Mouse (Mus musculus) frontal cortex, postnatal 10 days (tissue): ENCODE data around the gene Cpa5.

ENCODE experiments used
- DNase-seq, 2 experiments: peaks; one replicate each; pipeline ENCODE4 v3.0.0; 2022; ENCODE audit warnings: low spot score in 2 of 2, mixed read lengths in 1 of 2

Cpa5 gene

DNA sequence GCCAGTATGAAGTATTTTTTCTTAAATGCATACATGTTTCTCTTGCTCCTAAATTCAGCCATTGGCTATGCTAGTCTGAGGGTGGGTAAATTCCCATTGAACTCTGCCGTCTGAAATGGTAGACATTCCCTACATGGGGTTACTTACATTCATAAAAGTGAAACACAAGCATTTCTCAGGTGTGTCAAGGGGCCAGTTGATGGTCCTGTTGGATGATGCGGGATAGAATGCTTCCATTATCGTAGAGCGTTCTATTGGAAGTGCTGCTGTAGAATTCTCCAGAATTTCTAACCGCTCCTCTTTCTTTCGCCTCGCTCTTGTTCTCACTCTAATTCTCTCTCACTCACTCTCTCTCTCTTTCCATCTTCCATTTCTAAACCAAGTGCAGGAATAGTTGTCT is at the start of gene Cpa5:
TSS of gene Cpa5 (plus strand) at position 301 of the 400 bp plus-strand sequence.
- DNase-seq, result no peak

DNA sequence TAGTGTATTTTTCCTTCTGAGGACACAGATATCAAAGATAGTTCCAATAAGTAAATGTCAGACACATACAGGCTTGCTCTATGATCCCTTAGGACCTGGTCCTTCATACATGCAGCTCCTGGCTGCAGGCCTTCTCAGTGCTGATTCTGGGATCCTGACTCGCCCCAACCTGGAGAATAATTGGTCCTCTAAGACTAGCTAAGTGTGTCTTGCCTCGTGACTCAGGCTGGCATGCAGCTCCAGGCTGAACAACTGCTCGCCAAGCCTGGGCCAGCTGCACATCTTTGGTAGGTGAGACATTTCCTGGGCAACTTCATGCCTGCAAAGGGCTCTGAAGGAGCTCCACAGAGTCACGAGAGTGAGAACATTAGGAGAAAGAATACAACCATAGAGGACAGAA is 48.7 kb upstream of the Cpa5 start:
- no peak for DNase-seq

DNA sequence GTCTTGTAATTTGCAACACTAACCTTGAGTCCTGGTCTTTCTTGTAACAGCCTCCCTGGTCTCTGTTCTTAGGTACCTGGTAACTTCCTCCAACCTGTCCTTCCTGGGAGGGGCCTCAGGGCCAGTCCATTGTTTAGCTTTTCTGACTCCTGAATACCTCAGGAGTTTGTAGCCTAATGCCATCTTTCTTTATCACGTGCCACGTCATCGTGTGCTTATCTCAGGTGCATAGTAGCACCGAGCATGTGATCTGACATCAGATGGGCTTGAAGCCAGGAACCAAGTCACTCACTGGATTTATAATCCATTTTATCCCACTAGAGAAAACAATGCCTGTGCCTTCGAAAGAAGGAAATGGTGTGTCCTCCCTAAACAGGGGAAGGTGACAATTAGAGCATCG is 47.2 kb upstream of the Cpa5 start:
- DNase-seq, result no peak

DNA sequence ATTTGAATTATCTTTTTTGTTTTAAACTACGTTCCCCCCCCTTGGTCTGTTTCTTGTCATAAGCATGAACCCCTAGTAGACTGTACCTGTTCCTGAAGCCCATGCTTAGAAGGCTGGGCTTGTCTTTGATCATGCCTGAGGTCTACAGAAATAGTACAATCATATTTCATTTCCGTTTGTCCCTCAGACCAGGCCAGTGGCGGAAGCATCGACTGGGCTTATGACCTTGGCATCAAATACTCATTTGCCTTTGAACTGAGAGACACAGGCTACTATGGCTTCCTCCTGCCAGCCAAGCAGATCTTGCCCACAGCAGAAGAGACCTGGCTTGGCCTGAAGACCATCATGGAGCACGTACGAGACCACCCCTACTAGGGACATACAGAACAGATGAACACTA is 46.8 kb upstream of the Cpa5 start:
- no peak for DNase-seq

DNA sequence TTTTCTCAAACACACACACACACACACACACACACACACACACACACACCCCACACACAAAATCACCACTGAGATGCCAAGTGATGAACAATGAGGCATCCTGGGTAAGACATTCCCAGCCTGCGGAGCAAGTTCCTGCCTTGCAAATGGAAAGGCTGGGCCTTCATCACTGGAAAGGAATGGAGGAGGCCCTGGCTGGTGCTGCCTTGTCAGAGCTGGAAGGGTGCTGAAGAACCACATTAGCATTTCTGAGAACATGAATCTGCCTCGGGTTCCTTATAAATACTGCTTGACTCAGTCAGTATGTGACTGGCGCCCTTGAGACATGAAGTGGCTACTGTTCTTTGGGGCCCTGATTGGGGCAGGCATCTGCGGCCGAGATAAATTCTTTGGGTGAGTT is 42.7 kb upstream of the Cpa5 start, which contains the start of gene Cpa4:
TSS of gene Cpa4 (plus strand) at position 301 of the 400 bp plus-strand sequence.
- DNase-seq, result no peak

DNA sequence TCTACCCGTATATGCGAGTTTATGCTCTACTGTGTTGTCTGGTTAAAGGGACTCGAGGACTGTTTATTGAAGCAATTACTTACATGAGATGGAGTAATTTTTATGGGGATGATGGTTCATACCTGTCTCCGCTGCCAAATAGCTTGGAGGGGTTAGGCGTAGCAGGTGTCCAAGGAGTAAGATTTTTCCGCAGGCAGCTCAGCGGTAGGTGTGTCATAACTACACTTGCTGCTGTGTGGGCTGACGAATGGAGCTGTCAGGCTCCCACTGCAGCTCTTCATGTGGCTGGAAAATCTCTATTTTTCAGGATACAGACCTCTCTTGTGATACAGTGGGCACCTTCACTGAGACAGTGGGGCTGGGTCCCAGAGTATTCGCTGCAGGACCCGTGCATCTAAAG is 41.5 kb upstream of the Cpa5 start:
- DNase-seq, result no peak

DNA sequence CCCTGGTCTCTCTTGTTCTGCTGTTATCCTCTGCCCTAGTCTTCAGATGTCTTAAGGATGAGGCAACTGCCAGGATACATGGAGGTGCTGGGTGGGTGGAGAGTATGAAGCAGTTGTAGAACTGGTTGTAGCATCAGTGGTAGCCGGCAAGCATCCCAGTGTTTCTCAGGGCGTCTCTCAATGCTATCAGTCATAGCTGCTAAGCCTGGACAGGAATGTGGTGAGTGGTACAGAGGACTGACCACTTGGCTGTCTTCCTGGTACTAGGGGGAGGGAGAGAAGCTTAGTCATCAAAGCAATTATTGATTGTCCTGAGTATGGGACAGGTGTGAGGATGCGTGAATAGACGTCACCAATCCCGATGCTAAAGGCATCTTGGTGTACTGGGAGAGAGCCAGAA is 40.8 kb upstream of the Cpa5 start:
- DNase-seq, result no peak

DNA sequence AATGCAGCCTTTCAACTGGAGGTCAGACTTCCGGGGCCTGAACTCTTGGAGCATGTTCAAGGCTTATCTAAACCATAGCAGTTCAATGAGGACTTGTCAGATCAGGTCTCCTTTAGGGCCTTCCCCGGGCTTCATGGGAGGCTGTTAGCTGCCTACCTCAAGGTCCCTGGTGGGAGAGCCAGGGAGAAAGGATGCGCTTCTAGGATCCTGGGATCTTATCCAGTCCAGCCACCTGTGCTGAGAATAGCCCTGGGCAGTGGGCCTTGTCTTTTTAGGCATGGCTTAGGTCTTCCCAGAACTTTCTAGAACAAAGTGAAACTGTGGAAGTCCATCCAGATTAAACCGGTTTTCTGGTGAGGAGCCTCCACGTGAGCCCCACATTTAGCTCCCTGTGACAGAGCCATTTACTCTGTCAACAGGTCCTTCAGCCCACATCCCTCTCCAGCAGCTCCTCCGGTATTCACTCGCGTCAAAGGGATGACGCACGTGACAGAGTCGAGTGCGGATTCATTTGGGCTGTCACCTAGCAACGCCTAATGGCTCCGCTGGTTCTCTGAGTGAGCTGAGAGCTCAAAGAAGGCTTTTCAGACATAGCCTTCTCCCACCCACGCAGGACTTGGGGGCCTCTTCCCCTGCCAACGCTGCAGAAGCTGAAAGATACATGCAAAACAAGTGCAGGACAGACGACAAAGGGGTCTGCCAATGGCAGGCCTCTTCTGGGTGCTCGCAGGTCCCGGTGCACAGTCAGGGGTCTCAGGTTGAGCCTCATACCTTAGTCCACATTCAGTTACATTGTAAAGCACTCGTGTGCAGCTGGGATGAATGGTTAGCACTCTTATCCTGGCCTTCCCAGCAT is 38.1 kb upstream of the Cpa5 start:
- peak; percentile 77 to 88 for DNase-seq

DNA sequence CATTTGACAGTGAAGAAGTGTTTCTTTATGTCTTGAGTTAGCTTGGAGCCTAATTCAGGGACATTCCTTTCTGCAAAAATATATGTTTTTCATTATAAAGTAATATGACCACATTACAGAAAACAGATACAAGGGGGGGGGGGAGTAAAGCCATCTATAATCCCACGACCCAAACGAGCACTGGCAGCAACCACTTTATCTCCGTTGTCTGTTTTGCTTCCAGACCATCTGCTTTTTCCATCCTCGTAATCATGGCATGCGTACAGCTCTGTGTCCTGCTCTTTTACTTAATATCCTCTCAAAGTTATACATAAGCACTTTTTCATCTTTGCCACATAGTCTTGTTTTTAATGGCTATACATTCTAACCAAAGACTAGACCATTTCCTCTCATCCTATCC is 37.4 kb upstream of the Cpa5 start:
- no peak for DNase-seq

DNA sequence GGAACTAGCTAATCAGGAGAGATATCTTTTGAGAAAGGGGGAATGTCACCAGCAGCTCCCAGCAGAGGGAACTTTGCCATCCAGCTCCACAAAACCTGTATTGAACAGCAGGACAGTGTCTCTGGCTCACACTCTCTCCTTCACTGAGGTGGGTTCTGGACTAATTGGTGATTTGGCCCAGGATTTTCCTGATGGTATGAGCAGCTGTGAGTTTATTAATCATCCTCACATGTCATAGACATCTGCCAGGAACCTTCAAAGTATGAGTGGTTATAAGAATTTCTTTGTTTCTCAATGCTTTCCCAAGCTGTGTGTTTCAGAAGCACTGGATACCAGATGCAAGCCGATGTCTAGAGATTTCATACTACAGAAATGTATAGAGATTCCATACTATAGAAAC is 35.9 kb upstream of the Cpa5 start:
- DNase-seq, result no peak

DNA sequence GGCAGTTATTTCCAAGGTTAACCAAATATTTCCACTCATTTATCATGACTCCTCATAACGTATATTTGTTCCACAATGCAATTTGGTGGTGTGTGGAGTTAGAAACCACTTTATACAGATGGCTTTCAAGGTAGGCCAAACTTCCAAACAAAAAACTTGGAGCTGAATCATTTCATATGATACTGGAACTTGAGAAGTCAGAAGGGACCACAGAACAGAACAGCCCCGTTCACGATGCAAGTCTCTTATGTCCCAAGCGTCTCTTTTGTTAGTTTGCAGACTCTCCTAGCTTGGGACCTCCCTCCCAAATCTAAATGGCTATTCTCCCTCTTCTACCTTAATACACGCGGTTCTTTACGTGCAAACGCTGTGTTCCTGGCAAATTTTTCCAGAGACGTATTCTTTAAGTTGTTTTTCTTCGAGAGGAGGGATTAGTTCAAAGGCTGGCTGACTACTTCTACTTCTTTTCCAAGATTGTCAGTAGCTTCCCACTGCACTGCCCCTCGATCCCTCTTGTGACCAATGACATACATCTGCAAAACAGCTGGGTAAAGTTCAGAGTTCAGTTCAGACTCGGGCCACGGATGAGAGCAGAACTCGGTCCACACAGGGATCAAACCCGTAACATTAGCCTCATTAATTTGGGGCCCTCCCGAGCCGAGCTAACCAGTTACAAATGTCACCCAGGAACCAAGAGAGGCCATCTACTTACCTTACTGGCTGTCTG is 34.2 kb upstream of the Cpa5 start:
- no peak for DNase-seq

DNA sequence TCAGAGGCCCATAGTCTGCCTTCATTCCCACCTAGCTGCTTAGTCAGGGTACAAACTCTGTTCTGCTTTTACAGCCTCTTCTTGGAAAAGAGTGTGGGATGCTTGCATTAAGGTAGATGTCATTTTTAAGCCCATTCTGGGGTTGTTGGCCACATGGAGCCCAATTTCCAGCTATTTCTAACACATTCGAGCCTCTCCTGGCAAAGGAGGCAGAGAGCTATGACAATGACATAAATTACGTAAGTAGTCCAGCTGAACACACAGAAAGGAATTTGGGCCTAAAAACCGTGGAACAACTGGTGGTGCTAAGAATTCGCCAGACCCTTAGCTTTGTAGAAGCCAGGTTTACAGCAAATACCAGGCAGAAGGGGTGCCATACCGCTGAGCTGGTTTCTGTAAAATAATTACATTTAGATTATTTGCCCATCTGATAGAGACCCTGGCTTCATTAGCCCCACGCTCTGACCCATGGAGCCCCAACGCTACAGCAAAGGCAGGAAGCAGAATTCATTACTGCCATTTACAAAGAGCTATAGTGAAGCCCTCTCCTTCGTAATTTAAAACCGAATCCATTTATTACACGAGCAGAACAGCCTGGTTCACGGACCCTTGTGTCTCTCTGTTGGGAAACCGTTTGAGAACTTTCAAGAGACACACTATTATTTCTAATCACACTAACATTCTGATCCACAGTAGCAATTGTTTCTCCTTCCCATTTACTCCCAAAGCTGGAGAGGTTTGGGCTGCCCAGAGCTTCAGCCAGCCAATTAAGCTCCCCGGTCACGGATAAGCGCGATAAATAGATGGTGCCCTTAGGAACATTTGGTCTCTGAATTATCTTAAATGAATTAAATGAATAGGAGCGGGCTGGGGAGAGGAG is 30.6 kb upstream of the Cpa5 start:
- no peak for DNase-seq

DNA sequence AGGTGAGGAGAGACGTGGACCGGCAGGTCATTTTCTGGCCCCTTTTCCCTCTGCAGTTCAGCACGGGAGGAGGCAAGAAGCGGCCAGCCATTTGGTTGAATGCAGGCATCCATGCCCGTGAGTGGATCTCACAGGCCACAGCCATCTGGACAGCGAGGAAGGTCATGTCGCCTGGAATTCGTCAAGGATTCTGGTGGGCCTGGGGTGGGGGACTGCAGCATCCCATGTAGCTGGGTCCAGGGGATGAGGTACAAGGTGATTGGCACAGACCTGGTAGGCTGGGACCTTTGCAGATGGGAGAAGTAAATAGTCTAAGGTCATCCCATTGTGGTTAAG is 30.0 kb upstream of the Cpa5 start:
- no peak for DNase-seq

DNA sequence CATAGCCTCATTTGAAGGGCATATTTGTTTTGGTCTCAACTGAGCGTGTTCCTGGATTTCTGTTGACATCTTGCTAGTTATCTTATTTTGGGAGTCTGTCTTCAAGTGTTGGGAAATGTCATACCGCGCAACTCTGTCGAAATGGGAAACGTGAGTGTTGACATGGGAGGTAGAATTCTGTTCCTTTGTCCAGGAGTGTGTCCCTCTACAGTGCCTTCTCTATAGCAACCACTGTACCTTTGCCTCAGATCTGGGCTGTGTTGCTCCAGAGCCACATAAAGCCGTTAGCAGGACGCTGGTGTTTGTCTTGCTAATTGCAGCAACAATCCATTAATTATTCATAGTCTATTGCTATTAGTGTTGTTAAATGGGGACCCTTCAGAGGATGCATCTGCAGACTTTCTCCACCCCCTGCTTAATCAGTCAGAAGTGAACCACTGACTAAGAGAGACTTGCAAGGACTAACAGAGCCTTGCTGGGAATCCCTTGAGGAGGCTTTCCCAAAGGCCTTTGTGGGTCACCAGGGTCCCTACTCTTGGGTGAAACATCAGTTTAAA is 23.8 kb upstream of the Cpa5 start:
- no peak for DNase-seq

DNA sequence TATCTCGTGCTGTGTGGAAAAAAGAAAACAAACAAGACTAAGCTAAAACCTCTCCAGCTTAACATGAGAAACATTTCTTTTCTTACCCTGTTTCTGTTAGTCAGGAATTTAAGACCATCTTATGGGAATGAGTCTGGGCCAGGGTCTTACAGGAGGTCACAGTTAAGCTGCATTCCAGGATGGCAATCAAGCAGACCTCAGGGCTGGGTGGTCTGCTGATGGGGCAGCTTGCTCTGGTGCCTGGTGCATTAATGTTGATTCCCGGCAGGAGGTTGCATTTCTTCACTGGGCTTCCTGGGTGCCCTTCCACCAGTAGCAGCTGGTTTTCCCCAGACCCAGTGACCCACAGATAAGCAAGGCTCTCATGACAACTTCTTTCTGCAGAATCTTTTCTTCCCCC is 21.0 kb upstream of the Cpa5 start:
- no peak for DNase-seq

DNA sequence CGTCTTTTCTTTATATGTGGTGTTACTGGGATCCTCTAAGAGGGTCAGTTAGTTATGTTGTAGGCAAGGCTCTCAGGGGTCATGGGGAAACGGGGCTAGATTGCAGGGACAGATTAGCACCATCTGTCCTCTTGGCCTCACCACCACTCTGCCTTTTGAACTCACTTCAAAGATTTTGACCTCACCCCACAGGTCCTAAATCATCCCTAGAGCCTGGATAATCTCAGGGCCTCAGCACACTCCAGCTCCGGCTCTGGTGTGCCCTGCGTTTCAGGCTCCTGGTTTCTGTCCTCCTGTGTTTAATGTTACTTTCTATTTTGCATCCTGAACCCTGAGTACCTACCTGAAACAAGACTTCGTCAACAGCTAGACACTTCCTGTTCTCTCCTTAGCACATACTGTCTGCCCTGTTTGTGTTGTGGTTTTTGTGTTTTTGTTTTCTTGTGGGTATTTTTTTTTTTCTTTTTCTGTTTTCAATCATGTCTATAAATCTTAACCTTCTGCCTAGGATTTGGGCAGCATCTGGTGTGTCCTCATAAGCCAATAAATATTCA is 18.9 kb upstream of the Cpa5 start:
- no peak for DNase-seq

DNA sequence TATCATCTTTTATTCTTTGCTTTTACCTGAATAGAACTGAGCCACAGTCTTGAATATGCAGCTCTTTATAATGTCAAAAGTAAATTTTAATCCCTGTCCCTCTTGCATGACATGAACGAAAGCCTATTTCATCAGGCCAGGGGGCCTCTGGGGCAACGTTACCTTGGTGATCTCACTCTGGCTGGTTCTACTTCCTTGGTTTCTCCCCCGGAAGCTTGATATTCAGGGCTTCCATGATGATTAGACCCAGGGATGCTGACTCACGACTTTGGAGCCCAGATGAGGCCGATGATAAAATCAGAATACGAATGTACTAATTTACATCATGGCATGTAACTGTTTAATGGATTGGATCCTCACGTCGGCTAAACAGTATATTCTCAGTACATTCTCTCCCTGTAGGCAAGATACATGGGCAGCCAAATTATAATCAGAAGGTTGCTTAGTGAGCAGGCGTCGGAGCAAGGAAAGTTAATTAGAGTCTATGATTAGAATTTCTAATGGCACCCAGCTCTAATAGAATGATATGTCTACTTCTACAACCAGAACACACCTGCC is 18.3 kb upstream of the Cpa5 start:
- no peak for DNase-seq

DNA sequence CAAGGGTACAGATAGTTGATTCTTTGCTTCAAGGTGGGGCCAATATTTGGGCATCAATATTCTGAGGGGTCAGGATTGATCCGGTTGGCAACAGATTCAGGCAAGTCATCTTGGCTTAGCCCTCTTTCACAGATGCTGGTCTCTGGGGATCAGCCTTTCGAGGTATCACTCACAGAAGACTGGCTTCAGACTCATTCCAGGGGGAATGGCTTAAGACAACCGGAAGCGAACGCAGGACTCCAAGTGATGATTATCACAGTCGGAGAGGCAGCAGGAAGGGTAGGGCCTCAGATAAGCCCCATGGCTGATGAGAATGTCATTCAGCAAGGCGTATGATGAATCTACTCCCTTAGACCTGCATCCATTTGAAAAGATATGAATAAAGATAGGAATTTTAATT is 16.4 kb upstream of the Cpa5 start:
- no peak for DNase-seq

DNA sequence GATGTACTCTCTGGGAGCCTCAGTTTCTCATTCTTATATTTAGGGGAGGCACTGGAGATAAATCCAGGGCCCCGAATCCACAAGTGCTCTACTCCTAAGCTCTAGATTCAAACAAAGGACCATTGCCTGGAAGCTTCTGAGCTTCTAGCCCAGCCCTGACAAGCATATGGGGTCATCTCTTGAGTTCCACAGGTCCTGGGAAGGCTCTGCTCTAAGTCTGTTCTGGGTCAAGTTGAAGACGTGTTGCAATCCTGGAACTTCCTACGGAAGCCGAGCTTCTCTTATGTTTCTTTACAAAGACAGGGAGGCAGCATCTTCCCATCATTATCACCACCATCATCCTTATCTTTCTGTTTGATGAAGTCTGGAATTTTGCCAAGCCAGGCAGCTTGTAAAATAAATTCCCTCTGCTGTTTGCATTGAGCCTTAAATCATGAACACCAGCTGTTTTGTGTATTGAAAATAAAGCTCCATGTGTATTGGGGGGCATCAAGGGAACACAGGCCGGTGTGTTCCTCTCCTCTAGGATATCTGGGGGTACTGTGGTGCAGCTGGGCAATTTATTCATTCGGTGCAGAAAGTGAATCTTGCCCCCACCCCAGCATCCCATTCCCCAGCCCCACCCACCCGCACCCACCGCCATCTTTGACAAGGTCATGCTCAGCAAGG is 14.4 kb upstream of the Cpa5 start:
- DNase-seq, result no peak

DNA sequence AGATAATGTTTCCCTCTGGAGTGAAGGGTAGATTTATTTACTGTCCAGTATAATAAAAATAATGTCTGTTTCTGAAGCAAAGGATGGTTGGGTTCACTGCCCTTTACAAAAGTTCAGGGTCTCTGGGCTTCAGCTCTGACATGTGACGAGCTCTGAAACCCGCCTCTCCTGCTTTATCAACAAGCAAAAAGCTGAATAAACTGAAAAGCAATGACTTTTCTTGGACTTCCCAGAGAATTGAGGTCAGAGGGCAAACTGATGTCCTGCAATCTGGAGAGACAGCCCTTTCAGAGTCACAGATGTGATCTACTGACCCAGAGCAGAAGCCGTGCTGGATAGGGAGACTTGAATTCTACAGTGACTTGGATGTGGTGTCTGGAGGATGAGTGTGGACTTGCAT is 10.8 kb upstream of the Cpa5 start:
- no peak for DNase-seq

DNA sequence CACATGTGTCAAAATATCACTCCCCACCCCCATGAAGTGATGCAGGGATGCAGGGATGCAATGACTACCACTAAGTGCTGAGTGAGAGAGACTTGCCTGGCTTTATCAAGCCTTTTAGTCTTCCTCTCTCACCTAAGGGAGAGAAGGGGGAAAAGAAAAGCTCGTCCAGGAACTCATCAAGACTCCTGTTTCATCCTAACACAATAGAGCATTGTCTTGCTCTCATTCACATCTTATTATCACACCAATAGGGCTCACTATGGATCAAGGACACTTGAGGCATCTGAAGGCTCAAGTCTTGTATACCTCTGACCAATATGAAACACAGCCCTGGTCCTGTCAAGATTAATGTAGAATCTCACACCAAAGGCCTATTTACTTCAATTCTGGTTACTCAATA is 9.8 kb upstream of the Cpa5 start:
- DNase-seq, result no peak
